Mouse (Mus musculus): ENCODE data around the gene Pigq.

Gene Pigq

DNA sequence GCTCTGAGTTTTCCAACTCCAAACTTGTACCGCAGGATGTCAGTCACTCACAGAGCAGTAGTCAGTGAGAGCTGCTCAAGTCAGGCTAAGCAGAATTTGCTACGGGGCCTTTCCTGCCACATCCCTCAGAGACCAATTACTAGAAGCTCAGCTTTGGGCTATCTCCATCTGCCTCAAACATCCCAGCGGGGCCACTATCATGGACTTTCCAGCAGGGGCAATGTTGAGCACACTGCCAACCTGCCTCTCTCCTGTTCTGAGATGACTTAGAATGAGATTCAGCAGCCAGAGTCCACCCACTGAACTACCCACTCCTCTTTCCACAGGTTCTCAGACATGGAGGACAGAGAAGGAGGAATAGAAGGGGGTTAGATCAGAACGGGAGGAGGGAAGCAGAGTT is 59.1 kb downstream of the Pigq start:
- in situ Hi-C loops (cut with MboI, MseI), result no loop called here

DNA sequence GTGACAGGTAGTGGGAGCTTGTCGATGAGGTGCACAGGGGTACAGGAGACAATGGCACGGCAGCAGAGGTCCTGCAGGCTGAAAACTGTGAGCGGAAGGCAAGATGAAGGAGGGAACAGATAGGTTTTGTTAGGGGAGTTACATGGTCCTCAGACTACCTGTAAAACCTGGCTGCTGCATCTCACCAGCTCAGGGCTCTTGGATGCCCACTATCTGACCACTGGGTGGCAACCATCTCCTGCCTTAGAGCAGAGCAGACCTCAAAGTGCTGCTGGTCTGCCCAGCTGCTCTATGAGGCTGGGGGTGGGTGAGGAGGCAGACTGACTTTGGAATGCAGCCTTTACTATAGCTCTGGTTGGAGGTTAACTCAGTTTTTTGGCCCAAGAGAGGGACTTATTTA is 60.9 kb downstream of the Pigq start:
- in situ Hi-C loops (cut with MboI, MseI), result no loop called here

DNA sequence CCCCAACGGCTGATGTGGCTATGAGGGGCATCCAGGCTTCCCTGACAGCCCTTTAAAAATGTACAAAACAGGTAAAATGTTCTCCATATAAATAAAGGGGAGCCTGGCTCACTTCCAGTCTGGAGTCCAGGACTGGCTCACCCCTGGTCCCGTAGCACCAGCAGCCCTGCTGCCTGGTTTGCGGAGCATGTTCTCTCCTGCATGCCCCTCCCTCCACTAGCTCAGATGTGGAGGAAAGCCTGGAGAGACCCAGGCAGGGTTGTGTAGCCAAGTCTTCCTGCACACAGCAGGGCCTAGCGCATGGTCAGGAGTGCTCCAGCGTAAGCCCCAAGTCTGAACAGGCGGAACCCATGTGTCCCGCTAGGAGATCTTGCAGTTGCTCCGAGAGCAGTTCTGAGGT is 61.5 kb downstream of the Pigq start:
- in situ Hi-C loops (cut with MboI, MseI), result no loop called here

DNA sequence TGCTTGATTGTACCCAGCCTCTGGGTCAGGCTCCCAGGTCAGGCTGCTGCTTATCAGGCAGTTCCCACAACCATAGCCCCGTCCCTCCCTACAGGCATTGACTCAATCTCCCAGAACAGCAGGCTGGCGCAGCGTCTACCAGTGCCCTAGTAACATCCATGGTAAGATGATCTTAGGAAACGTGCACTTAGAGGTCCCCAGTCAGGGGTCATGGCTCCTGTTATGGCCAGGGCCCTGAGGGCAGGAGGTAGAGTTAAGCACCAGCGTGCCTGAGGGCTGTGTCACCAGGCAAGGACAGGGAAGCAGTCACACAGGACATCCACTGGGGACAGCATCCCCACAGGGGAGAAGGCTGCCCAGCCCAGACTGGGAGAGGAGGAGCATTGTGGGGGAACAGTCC is 62.4 kb downstream of the Pigq start:
- in situ Hi-C loops (cut with MboI, MseI), result no loop called here

DNA sequence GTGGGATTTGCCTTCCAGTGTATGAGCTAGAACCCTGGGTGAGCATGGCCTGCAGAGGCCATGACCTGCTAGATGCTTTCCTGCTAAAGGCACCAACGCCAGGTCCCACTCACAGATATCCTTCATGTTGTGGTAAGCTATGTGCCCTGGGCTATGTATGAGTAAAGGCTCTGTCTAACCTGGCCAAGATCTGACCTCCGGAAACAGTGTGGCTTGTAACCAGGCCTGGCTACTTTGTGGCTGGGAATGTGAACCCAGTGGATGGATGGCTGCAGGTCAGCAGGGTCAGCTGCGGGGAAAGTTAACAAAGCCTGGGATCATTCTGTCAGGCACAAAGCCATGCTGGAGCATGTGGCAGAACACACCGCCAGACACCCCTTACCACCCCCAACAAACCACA is 63.0 kb downstream of the Pigq start:
- in situ Hi-C loops (cut with MboI, MseI), result no loop called here

DNA sequence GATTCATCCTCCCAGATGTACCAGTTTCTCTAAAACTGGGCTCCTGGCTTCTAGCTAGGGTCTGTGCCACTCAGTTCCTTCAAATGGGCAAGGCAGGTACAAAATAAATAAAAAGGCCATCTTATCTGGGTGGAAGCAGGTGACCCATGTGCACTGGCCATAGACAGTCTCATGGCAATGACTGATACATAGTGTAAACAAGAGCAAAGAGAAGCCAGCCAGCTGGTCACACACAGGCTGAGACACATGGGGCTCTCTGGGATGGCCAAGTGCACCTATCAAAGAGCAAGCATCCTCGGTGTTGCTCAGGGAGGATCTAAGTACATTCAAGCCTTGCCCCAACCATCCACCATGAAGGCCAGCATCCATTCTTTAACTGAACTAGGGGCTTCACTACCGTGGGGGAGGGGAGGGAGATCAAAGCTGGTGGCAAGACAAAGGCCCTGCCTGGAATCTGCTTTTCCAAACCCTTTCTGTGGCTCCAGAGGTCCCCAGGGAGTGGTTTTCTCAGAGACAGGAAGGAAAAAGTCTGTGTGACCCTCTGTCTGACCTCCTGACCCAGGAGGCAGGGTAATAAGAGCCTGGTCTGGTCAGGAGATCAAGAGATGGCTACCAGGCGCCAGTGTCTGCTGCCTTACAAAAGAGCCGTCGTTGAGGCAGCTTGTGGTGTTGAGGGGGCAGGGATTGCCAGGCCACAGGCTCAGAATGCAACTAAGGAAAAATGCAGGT is 63.7 kb downstream of the Pigq start:
- in situ Hi-C loops (cut with MboI, MseI), result no loop called here

DNA sequence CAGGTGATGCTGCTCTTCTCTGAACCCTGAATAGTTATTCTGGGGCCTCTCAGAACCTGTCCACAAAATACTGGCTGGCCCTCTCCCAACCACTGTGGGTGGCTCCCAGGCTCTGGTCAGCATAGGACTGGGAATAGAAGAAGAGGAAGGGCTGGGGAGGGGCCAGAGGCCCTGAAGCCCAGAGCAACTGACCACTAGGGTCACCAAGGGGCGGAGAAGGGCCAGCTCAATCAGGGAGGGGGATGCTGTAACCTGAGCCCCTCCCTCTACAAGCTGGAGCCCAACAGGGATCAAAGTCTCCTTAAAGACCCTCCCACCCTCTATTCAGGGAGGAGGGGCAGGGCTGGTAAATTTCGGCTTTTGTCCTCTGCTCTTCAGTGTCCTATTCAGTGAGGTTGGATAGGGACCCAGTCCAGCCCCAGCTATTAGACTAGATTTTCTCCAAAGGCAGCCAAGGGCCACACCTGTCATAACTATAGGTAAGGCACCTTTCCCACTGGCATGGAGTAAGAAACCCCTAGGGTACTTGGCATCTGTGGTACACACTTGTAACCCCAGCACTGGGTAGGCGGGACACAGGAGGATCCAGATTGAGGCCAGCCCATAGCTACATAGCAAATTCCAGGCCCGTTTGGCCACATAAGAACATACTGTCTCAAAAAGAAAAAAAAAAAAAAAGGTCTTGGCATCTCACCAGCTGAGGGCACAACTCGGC is 64.4 kb downstream of the Pigq start, which contains the start of gene Wfikkn1:
TSS of gene Wfikkn1 (minus strand) at position 663 of the 715 bp plus-strand sequence.
- in situ Hi-C loops (cut with MboI, MseI), result no loop called here

DNA sequence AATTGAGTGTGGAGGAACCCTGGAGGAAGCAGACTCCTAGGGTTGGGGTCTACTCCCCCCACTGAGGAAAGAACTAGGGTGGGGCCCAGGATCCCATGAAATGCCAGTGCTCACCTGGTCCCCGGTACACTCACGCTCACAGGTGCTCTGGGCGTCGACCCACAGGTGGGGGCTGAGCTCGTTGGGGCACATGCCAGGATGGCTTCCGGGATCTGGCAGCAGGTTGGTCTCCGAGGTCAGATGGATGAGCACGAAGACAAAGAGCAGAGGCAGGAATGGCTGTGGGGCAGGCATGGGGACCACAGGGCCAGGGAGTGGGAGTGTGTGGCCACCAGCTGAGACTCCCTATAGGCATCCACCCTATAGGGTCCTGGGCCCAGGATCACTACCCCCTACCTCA is 65.0 kb downstream of the Pigq start:
- in situ Hi-C loops (cut with MboI, MseI), result no loop called here

DNA sequence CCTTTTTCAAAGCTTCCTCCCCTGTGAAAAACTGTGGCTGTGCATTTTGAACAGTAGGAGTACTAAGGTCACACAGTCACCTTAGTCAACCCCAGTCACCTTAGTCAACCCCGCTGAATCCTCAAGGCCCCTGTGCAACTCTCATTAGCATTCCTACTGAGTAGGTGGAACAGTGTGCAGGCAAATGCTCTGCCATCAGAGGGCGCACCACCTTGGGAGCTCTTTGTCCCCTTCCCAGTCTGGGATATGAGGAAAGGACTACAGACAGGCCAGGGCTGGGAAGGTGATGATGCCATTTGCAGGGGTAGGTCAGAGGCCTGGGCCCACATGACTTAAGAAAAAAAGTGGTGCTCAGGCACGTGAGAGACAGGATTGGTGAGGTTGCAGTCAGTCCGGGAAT is 65.5 kb downstream of the Pigq start:
- in situ Hi-C loops (cut with MboI, MseI), result no loop called here

DNA sequence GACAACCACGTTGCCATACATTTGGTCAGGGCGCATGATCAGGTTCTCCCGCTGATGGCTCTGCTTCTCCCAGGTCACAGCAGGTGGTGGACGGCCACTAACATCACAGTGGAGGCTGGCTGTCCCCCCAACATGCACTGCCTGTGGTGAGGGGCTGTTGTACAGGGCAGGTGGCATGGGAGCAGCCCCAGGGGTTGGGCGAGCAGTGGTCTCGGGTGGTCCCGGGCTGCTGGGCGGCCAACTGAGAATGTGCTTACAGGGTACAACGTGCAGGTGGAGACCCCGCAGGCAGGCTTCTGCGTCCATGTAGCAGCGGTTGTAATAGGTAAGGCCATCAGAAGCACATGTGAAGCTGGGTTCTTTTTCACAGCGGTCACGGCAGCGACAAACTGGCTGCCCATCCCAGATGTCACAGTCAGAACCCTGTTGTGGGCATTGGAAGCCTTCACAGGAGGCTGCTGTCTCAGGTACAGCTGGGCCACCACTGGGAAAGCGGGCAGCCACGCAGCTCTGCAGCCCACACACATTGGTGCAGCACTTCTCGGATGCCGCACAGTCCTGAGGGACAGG is 66.0 kb downstream of the Pigq start:
- in situ Hi-C loops (cut with MboI, MseI), result no loop called here

DNA sequence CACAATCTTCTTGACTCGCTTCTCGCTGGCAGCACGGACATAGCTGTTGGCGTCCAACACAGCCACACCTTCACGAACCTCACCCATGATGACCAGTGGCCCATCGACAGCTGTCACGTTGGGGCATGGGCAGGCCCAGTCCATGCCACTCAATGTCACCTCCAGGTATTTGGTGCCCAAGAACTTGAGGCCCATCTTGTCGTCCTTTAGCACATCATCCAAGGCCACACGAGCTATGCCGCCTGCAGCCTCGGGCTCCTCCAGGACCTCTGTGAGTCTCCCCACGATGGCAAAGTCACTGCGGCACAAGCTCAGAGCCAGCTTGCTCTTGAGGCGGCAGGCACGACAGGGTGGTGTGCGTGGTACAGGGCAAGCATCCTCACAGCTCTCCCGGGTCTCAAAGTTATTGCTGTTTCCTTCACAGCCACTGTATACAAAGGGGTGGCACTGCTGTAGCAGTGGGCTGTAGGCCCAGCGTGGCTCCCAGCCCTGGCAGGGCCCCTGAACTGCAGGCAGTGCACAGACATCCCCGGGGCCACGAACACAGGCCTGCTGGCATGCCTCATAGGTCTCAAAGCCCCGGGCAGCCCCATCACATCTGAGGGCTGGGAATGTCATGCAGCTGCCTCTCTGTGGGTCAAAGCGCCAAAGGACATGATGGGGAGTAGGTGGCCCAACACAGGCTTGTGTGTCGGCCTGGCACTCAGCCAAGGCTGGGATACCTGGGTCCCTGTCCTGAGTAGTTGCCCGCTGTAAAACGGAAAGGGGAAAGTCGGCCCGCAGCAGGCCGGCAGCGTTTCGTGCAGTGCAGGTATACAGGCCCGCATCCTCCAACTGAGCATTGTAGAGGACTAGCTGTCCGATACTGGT is 66.8 kb downstream of the Pigq start:
- in situ Hi-C loops (cut with MboI, MseI), result no loop called here

DNA sequence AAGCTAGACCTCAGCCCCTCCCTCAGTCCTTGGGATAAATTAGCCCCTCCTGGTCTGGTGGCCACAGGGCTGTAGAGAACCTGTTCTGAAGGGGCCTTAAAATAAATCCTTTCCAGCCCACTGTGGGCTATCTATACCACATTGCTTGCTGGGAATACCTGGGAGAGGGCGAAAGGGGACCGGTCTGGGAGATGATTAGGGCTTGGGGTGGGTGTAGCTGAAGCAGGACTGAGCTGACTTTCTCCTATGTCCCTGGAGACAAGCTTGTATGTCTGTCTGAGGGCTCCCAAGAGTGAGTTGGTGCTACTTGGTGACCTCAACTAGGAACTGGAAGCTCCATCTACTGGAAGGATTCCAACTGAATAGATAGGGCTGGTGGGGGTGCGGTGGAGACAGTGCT is 67.7 kb downstream of the Pigq start:
- in situ Hi-C loops (cut with MboI, MseI), result no loop called here
